Mouse (Mus musculus): ENCODE measurements at regions not wholly inside any gene's neighbourhood (a gene's known extent, or its start where the extent isn't known, plus 50 kb on each side); places are given as distances from the start of the nearest gene placed in this dataset.

DNA sequence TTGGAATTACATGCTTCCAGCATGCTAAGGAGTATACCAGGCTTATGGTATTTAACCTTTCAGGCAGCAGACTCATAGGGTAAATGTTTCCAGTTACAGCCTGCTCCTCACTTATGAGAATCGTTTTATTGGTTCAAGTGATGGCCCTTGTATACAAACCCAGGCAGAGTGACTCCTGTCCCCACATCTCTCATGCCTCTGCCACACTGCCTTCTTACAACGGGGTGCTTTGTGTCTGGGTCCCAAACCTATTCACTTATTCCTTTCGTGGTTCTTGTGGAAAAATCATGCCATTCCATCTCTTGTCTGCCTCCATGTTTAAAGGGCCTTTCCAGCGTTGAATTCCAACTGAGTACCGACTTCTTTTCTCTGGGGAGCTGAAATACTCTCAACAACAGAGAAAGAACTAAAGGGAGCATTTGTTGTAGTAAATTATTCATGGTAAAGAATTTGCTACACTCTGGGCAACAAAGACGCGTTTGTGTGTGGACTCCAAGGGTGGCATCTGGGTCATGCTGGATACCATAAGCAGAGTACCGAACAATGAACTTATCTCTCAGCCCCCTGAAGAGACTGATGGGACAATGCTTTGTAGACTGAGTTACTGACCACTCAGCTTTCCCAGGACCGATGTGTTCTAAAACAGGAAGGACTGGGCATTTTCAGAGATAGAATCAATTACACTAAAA is 291.6 kb downstream of the Pten start:
- no peak for DNase-seq (ENCODE audit: low spot score)

DNA sequence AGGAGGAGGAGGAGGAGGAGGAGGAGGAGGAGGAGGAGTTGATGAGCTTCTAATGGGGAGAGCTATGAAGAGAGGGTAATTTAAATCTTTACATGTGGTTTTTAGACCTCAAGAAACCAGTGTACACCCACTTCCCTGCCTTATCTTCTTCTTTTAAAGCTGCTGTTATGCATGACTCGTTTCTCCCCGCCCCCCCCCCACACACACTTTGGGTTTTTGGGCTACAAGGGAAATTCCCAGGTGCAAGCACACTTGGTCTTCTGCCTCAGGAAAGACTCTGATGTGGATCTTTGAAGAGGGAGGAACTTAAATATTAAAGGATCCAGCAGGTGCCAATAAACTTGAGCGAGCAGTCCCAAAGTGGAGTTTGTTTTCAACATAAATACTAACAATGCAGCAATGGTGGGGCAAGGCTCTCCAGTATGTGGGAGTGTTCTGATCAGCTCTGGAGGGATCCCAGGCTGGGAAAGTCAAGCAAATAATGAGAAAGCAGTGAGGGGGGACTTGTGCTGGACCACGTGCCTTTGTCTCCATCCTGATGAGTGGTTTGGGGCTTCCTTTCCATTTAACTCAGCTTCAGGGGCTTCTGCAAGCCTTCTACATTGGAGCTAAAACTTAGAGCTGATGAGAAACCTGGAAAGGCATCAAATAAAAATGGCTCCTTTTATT is 296.0 kb downstream of the Pten start:
- no peak for DNase-seq (ENCODE audit: low spot score)

GRCm38 (mm10) chr19:33056372-33056791 is 299.1 kb downstream of the Pten start:
- DNase-seq (ENCODE audit: low spot score) = no peak

DNA sequence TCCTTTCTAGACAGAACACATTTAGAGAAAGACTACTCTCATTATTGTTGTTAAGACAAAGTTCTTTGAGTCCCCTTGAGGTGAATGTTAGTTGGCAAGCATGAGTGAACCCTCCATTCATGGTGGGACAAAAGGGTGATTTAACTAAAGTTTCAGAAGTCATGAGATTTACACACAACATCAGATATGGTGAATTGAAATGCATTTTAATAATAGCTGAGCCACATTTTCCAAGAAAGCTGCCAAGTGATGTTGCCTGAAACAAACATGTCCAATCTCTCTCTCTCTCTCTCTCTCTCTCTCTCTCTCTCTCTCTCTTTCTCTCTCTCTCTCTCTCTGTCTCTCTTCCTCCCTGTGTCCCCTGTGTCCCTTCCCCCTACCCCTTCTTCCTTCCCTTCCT is 303.7 kb downstream of the Pten start:
- no peak for DNase-seq (ENCODE audit: low spot score)

GRCm38 (mm10) chr19:33062165-33063058 is 305.1 kb downstream of the Pten start:
- DNase-seq (ENCODE audit: low spot score) = no peak

- no peak for DNase-seq (ENCODE audit: low spot score)
Observed at GRCm38 (mm10) chr19:33065274-33066200, 308.2 kb downstream of the Pten start.

- DNase-seq (ENCODE audit: low spot score) = no peak
Observed at GRCm38 (mm10) chr19:33068351-33068955, 311.2 kb downstream of the Pten start.

- no peak for DNase-seq (ENCODE audit: low spot score)
Observed at GRCm38 (mm10) chr19:33069761-33070160, 312.5 kb downstream of the Pten start.

GRCm38 (mm10) chr19:33072299-33072698 is 315.0 kb downstream of the Pten start:
- no peak for DNase-seq (ENCODE audit: low spot score)

GRCm38 (mm10) chr19:33074907-33075306 is 317.2 kb downstream of the Rnls start:
- no peak for DNase-seq (ENCODE audit: low spot score)

DNA sequence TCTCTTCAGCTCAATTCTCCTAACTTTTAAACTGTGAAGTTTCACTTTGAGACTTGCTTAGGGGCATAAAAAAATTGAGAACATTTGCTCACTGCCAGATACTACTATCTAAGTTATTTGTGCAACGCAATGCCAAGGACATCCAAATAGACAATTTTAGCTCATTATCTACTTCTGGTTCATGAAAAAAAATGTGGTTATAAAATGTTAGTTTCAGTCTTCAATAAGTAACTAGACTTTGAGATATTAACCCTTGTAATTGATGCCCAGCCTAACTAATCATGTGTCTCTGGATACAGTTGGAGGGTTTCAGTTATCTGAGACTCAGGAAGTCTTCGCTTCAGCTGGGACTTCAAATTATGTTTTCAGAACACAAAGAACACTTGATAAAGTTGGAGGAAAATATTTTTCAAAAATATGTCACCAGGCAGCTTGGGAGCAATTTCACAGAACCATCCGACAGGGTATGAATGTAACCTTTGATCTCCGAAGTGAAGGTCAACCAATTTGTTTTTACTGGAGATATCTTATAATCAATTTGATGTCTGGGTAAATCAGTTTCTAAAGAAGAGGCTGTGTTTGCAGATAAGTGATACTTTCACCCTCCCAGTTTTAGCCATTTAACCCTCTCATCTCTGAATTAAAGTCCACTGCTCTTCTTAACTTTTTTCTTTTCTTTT is 313.3 kb downstream of the Rnls start:
- DNase-seq (ENCODE audit: low spot score) = no peak

DNA sequence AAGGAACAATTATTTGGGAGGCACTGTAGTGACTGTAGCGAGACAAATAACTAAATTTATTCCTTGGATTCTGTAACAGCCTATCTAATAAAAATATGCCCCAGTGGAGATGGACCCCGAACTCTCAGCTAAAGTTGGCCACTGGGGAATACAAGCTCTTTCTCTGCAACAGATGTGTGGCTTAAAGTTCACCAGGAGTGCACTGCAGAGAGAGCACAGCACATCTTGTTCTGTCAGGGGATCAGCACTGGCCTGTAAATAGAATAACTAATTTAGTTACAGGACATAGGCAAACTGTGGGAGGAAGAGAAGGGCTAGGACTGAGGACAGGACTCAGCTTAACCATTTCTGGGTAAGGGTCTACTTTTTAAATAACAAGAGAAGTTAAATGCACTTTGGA is 312.1 kb downstream of the Rnls start:
- no peak for DNase-seq (ENCODE audit: low spot score)

- DNase-seq (ENCODE audit: low spot score) = no peak
Observed at GRCm38 (mm10) chr19:33081493-33081892, 310.6 kb downstream of the Rnls start.

GRCm38 (mm10) chr19:33083371-33083770 is 308.7 kb downstream of the Rnls start:
- no peak for DNase-seq (ENCODE audit: low spot score)

- DNase-seq (ENCODE audit: low spot score) = no peak
Observed at GRCm38 (mm10) chr19:33084683-33085082, 307.4 kb downstream of the Rnls start.

Measured in c-Kit-positive CD71-positive TER-119-positive erythroid progenitor cells, embryonic 14.5 days (primary cell).